Mouse (Mus musculus): ENCODE measurements around the gene Pld2. TPM values are rescaled to one million over a fixed set of nuclear protein-coding genes. Genes with fewer than 3 reads are reported as not detected.
"Not testable (repeated sequence)": the region's sequence is repeated elsewhere in the genome, so short reads cannot be mapped to it uniquely, and the experiment has no call there.

Gene Pld2
- polyA plus RNA-seq, 1 experiment from 2014 or later, result 14.8 TPM

DNA sequence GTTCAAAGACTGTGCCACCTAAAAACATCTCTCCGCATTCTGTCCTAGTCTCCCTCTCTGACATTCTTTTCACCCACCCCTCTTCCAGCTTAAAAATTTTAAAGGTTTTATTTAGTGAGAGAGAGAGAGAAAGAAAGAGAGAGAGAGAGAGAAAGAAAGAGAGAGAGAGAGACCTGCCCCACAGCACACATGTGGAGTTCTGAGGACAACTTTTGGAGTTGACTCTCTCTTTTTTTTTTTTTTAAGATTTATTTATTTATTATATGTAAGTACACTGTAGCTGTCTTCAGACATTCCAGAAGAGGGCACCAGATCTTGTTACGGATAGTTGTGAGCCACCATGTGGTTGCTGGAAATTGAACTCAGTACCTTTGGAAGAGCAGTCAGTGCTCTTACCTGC is 8.8 kb upstream of the Pld2 start:
- not testable (repeated sequence) for H3K4me1 ChIP-seq; H3K4me2 ChIP-seq; H3K9me3 ChIP-seq; ATAC-seq (replicated peaks); H3K9ac ChIP-seq; H3K4me3 ChIP-seq; H3K27me3 ChIP-seq (replicated peaks); H3K27ac ChIP-seq
- H3K36me3 ChIP-seq (replicated peaks), result peaks cover 19% of the 10 kb centered on the region; the same call in 1 of the 2 replicates
- 76% methylated on average over 2 of the region's 2 CpGs for WGBS

DNA sequence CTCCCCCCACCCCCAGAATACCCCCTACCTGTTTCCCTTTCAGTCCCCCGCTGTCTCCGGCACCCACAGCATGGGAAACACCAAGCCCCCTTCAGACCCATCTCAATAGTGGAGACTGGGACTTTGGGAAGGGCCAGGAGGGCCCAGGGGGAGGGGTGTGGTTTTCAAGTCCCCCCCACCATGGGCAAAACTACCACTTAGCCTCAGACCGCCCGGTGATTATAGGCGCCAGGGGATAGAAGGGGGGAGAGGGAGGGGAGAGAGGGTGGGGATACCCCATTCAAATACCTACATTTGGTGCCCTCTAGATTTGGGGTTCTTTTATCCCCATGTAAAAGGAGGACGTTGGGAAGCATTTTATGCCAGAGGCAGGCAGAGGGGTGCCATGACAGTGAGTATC is 7.0 kb upstream of the Pld2 start, which contains the start of gene Gm40193:
Gene Gm40193 (minus strand): TSS at position 101 of the 400 bp plus-strand sequence.
- Histone ChIP-seq H3K4me2 (no peak within 1 kb of the TSS), H3K4me1 (no peaks in the 10 kb centered on the region), H3K36me3 (replicated peaks) (peaks cover 10% of the 10 kb centered on the region; the same call in 1 of the 2 replicates), H3K9ac (no peak within 1 kb of the TSS), H3K27ac (no peak within 1 kb of the TSS), H3K9me3 (no peaks in the 10 kb centered on the region), H3K4me3 (no peak within 1 kb of the TSS), H3K27me3 (replicated peaks) (0 out of 2 replicates have a peak, but pooled peaks cover 5% of the 10 kb centered on the region)
- 87% methylated on average over 6 of the region's 6 CpGs for WGBS
- no peak for ATAC-seq (replicated peaks)

DNA sequence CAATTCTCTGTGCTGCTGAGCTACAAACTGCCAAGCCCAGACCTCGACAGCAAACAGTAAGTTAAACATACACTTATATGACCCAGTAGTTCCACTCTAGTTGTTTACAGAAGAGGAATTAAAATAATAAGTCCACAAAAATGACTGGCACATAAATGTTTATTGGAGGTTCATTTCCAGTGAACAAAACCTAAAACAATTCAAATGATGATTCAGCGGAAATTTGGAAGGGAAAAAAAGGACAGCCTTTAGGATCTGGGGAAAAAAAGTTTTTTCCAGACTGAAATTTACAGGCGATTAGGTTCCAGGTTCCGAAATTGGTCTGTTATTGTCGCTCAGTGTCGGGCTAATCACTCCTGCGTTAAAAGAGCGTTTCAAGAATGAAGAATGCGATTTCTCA is 441 bp upstream of the Pld2 start:
- ATAC-seq (replicated peaks), result no peak
- peak overlapping the region; percentile 50 for H3K4me3 ChIP-seq
- 19% methylated on average over 9 of the region's 9 CpGs for WGBS

DNA sequence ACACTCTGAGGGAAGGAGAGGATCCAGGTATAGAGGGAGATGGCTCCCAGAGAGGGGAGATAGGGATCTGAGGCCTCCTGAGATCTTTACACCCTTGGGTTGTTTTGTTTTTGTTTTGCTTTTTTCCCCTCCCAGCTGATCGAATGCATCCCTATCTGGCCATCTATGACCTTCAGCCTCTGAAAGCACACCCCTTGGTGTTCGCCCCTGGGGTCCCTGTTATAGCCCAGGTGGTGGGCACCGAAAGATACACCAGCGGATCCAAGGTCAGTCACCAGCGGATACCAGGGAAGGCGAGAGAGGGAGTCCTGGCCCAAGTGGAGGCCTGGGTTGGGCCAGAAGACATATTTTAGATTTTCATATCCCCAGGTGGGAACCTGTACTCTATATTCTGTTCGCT is 1.1 kb downstream of the Pld2 start:
- H3K9me3 ChIP-seq, result no peaks in the 10 kb centered on the region
- H3K27me3 ChIP-seq (replicated peaks), result peaks cover 17% of the 10 kb centered on the region; the same call in 1 of the 2 replicates
- H3K36me3 ChIP-seq (replicated peaks), result no peaks in the 10 kb centered on the region
- peak overlapping the region; percentile 50 for H3K4me3 ChIP-seq
- H3K9ac ChIP-seq, result no peak overlapping the region
- ATAC-seq (replicated peaks), result no peak
- H3K4me2 ChIP-seq, result peak overlapping the region; percentile 62
- H3K27ac ChIP-seq, result no peak overlapping the region
- peaks cover 7% of the 10 kb centered on the region; the same call in 1 of the 2 replicates for H3K4me1 ChIP-seq
- WGBS, result 88% methylated on average over 7 of the region's 7 CpGs

More for the DNA sequence above, 441 bp upstream of the Pld2 start:
- Histone ChIP-seq H3K9me3 (no peaks in the 10 kb centered on the region), H3K27ac (0 out of 2 replicates have a peak overlapping the region, but pooled peaks have one; percentile 5), H3K36me3 (replicated peaks) (no peaks in the 10 kb centered on the region), H3K4me2 (peak overlapping the region; percentile 62), H3K9ac (peak overlapping the region; percentile 45), H3K27me3 (replicated peaks) (peaks cover 17% of the 10 kb centered on the region; the same call in 1 of the 2 replicates), H3K4me1 (peaks cover 7% of the 10 kb centered on the region; the same call in 1 of the 2 replicates)

GRCm38 (mm10) chr11:70541415-70541814 is 1.6 kb downstream of the Pld2 start:
- Histone ChIP-seq H3K4me1 (peaks cover 7% of the 10 kb centered on the region; the same call in 1 of the 2 replicates), H3K4me3 (0 out of 2 replicates have a peak overlapping the region, but pooled peaks have one; percentile 50), H3K9me3 (no peaks in the 10 kb centered on the region), H3K27me3 (replicated peaks) (peaks cover 17% of the 10 kb centered on the region; the same call in 1 of the 2 replicates), H3K36me3 (replicated peaks) (no peaks in the 10 kb centered on the region), H3K27ac (no peak overlapping the region), H3K9ac (no peak overlapping the region), H3K4me2 (peak overlapping the region; percentile 62; the same call in 1 of the 2 replicates)
- ATAC-seq (replicated peaks), result no peak
- WGBS, result 74% methylated on average over 5 of the region's 5 CpGs

GRCm38 (mm10) chr11:70544496-70544895 is 4.6 kb downstream of the Pld2 start:
- Histone ChIP-seq H3K27me3 (replicated peaks) (0 out of 2 replicates have a peak, but pooled peaks cover 5% of the 10 kb centered on the region), H3K9ac (no peak overlapping the region), H3K36me3 (replicated peaks) (no peaks in the 10 kb centered on the region), H3K4me1 (peaks cover 7% of the 10 kb centered on the region; the same call in 1 of the 2 replicates), H3K4me2 (no peak overlapping the region), H3K4me3 (no peak overlapping the region), H3K9me3 (no peaks in the 10 kb centered on the region), H3K27ac (no peak overlapping the region)
- WGBS, result 75% methylated on average over 7 of the region's 7 CpGs
- ATAC-seq (replicated peaks), result no peak

DNA sequence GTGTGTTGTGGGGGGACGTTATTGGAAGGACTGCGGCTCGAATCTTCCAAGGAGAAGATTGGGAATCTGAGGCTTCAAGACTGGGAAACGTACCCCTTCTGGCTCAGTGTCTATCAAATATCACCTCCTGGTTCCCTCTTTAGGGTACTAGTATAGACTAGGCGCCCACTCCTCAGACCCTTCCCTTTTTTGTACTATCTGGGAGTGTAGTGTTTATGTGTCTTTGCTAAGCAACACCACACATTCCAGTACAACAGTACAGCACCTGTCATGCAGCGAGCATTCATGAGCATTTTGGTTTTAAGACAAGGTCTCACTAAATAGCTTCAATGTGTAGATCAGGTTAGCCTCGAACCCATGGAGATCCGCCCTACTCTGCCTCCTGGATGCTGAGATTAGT is 11.7 kb downstream of the Pld2 start:
- Histone ChIP-seq H3K4me2 (no peak overlapping the region), H3K36me3 (replicated peaks) (no peaks in the 10 kb centered on the region), H3K27me3 (replicated peaks) (no peaks in the 10 kb centered on the region), H3K9ac (no peak overlapping the region), H3K9me3 (no peaks in the 10 kb centered on the region), H3K4me3 (no peak overlapping the region), H3K27ac (no peak overlapping the region), H3K4me1 (no peaks in the 10 kb centered on the region)
- no peak for ATAC-seq (replicated peaks)
- 89% methylated on average over 8 of the region's 8 CpGs for WGBS

DNA sequence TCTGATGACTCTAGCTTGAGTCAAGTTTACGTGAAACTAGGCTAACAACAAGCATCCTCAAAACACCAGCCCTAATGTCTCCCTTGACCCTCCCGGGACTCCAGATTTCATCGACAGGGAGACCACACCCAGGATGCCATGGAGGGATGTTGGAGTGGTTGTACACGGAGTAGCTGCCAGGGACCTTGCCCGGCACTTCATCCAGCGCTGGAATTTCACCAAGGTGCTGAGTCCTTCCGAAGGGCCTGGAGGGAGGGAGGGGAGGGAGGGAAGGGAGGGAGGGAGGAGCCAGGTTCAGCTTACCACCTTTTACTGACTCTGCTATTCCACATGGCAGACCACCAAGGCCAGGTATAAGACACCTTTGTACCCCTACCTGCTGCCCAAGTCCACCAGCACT is 14.1 kb downstream of the Pld2 start:
- Histone ChIP-seq H3K4me2 (no peak overlapping the region), H3K9me3 (no peaks in the 10 kb centered on the region), H3K27me3 (replicated peaks) (no peaks in the 10 kb centered on the region), H3K9ac (no peak overlapping the region), H3K4me1 (no peaks in the 10 kb centered on the region), H3K4me3 (no peak overlapping the region), H3K36me3 (replicated peaks) (no peaks in the 10 kb centered on the region), H3K27ac (no peak overlapping the region)
- ATAC-seq (replicated peaks), result no peak
- 27% methylated on average over 6 of the region's 7 CpGs for WGBS

- H3K9ac ChIP-seq, result no peak overlapping the region
- no peak overlapping the region for H3K4me2 ChIP-seq
- no peaks in the 10 kb centered on the region for H3K27me3 ChIP-seq (replicated peaks)
- H3K36me3 ChIP-seq (replicated peaks), result no peaks in the 10 kb centered on the region
- no peak for ATAC-seq (replicated peaks)
- H3K9me3 ChIP-seq, result no peaks in the 10 kb centered on the region
- 90% methylated on average over 9 of the region's 9 CpGs for WGBS
- H3K27ac ChIP-seq, result no peak overlapping the region
- H3K4me3 ChIP-seq, result no peak overlapping the region
- H3K4me1 ChIP-seq, result peaks cover 8% of the 10 kb centered on the region
Observed at GRCm38 (mm10) chr11:70557545-70557944, 17.7 kb downstream of the Pld2 start.

GRCm38 (mm10) chr11:70561937-70562286 is 22.0 kb downstream of the Pld2 start:
- no peaks in the 10 kb centered on the region for H3K27me3 ChIP-seq (replicated peaks)
- no peak for ATAC-seq (replicated peaks)
- no peaks in the 10 kb centered on the region for H3K36me3 ChIP-seq (replicated peaks)
- WGBS, result 0% methylated on average over 2 of the region's 2 CpGs
- H3K4me2 ChIP-seq, result peak overlapping the region; percentile 76
- peaks cover 39% of the 10 kb centered on the region for H3K4me1 ChIP-seq
- H3K4me3 ChIP-seq, result peak overlapping the region; percentile 97
- H3K9me3 ChIP-seq, result no peaks in the 10 kb centered on the region
- H3K9ac ChIP-seq, result peak overlapping the region; percentile 96
- peak overlapping the region; percentile 85 for H3K27ac ChIP-seq

GRCm38 (mm10) chr11:70562287-70562994 is 22.6 kb downstream of the Pld2 start, which contains the start of gene Mink1:
Gene Mink1, plus strand, starts transcription at chr11:70562881.
- H3K9me3 ChIP-seq, result no peaks in the 10 kb centered on the region
- peaks cover 39% of the 10 kb centered on the region for H3K4me1 ChIP-seq
- H3K4me3 ChIP-seq, result peak within 1 kb of the TSS; percentile 97
- H3K4me2 ChIP-seq, result peak within 1 kb of the TSS; percentile 76
- H3K27ac ChIP-seq, result peak within 1 kb of the TSS; percentile 85
- no peaks in the 10 kb centered on the region for H3K27me3 ChIP-seq (replicated peaks)
- ATAC-seq (replicated peaks), result peak; percentile 96
- H3K9ac ChIP-seq, result peak within 1 kb of the TSS; percentile 96
- under 1% methylated on average over 49 of the region's 57 CpGs for WGBS
- no peaks in the 10 kb centered on the region for H3K36me3 ChIP-seq (replicated peaks)

GRCm38 (mm10) chr11:70562995-70563469 is 23.2 kb downstream of the Pld2 start:
- H3K4me3 ChIP-seq, result peak overlapping the region; percentile 97
- peak overlapping the region; percentile 76 for H3K4me2 ChIP-seq
- 1% methylated on average over 27 of the region's 31 CpGs for WGBS
- peak overlapping the region; percentile 96 for H3K9ac ChIP-seq
- no peaks in the 10 kb centered on the region for H3K36me3 ChIP-seq (replicated peaks)
- ATAC-seq (replicated peaks), result peak; percentile 63
- peaks cover 39% of the 10 kb centered on the region for H3K4me1 ChIP-seq
- no peaks in the 10 kb centered on the region for H3K9me3 ChIP-seq
- H3K27me3 ChIP-seq (replicated peaks), result no peaks in the 10 kb centered on the region
- H3K27ac ChIP-seq, result peak overlapping the region; percentile 85

Data from midbrain, embryonic 15.5 days (tissue).